Comparison of ENCODE assay signal across 10 mouse cellular contexts in genomic region chr11:50476971-50477370, GRCm38 (mm10). TPM values are rescaled to one million over a fixed set of nuclear protein-coding genes. Genes with fewer than 3 reads are reported as not detected.
DNase-seq lines count a peak whose midpoint lies in the region; ATAC-seq and TF ChIP-seq lines count a peak whose summit lies in the region.
"Had no signal": no experiment of that assay in that cellular context is flagged by ENCODE, and none has a peak within 500 bp of the region (broad histone marks: within the 10 kb centered on the region; RNA-seq: fewer than 3 reads in every experiment).

No protein-coding gene starts in this region.

- no peaks in the 10 kb centered on the region for H3K36me3 ChIP-seq in hindbrain, embryonic 11.5 days (ENCODE audit: control insufficient read depth, insufficient read depth, low read length)
- no peaks in the 10 kb centered on the region for H3K36me3 ChIP-seq in hindbrain, embryonic 10.5 days
- H3K36me3 ChIP-seq in CH12.LX (replicated peaks in 1 of 2; ENCODE audit: control insufficient read depth in 1 of 2, insufficient read depth in 1 of 2, low read length in 1 of 2) = no peaks in the 10 kb centered on the region
- no peaks in the 10 kb centered on the region for H3K36me3 ChIP-seq in hindbrain, embryonic 12.5 days
- H3K36me3 ChIP-seq in intestine, postnatal 0 days (ENCODE audit: control insufficient read depth, insufficient read depth) = no peaks in the 10 kb centered on the region
- H3K36me3 ChIP-seq: limb, embryonic 15.5 days had no signal

- dilution Hi-C loops in CH12.LX (cut with MboI; ENCODE audit: extremely low pct_ligation_motif_present, extremely low pct_unique_long_range_greater_than_20kb, low sequenced_read_pairs) = no loop called here

- peak; percentile 36 for DNase-seq in hindbrain, embryonic 11.5 days (ENCODE audit: low spot score)
- DNase-seq in hindbrain, embryonic 10.5 days (ENCODE audit: low spot score) = no peak
- DNase-seq in CH12.LX (ENCODE audit: extremely low read depth) = no peak
- peak; percentile 7 for DNase-seq in adipocyte (ENCODE audit: low spot score)
- no peak for DNase-seq in adrenal gland, adult 8-10 months
- DNase-seq in urinary bladder, postnatal 10 days (ENCODE audit: low spot score) = no peak

- no peaks in the 10 kb centered on the region for H3K79me2 ChIP-seq in CH12.LX (replicated peaks; ENCODE audit: control insufficient read depth, extremely low read depth, insufficient read depth, poor library complexity, severe bottlenecking)

- H3K4me3 ChIP-seq in hindbrain, embryonic 11.5 days (ENCODE audit: low read depth, low read length) = no peak overlapping the region
- no peak overlapping the region for H3K4me3 ChIP-seq in hindbrain, embryonic 10.5 days
- H3K4me3 ChIP-seq in CH12.LX (replicated peaks in 1 of 3; ENCODE audit: low read depth in 2 of 3, low read length in 2 of 3, poor library complexity in 1 of 3) = no peak overlapping the region
- no peak overlapping the region for H3K4me3 ChIP-seq in hindbrain, embryonic 12.5 days
- no peak overlapping the region for H3K4me3 ChIP-seq in intestine, postnatal 0 days (ENCODE audit: low read depth, low read length)
- H3K4me3 ChIP-seq: limb, embryonic 15.5 days had no signal

- H3K9ac ChIP-seq in hindbrain, embryonic 11.5 days (ENCODE audit: low read depth, low read length) = no peak overlapping the region
- no peak overlapping the region for H3K9ac ChIP-seq in CH12.LX (ENCODE audit: insufficient read depth, low read depth)
- H3K9ac ChIP-seq in hindbrain, embryonic 12.5 days = no peak overlapping the region
- H3K9ac ChIP-seq in intestine, postnatal 0 days (ENCODE audit: low read depth, low read length) = no peak overlapping the region
- H3K9ac ChIP-seq: limb, embryonic 15.5 days had no signal

- no peak overlapping the region for H3K27ac ChIP-seq in hindbrain, embryonic 11.5 days (ENCODE audit: low read depth, low read length)
- H3K27ac ChIP-seq in hindbrain, embryonic 10.5 days = no peak overlapping the region
- no peak overlapping the region for H3K27ac ChIP-seq in CH12.LX (ENCODE audit: insufficient read depth, low read depth)
- peak overlapping the region; percentile 45 for H3K27ac ChIP-seq in hindbrain, embryonic 12.5 days
- no peak overlapping the region for H3K27ac ChIP-seq in intestine, postnatal 0 days (ENCODE audit: low read depth, low read length)
- H3K27ac ChIP-seq: limb, embryonic 15.5 days had no signal

- in situ Hi-C loops in CH12.LX (cut with MboI; ENCODE audit: low pct_ligation_motif_present, low pct_unique_long_range_greater_than_20kb, low sequenced_read_pairs) = no loop called here

- no peak for TF ChIP-seq CTCF in CH12.LX (conservative IDR thresholded peaks at IDR 0.05 in 1 of 2, IDR thresholded peaks at IDR 0.05 in 1 of 2; ENCODE audit: low read depth in 2 of 2, low read length in 2 of 2)
- no peak for TF ChIP-seq CTCF in intestine, postnatal 0 days (IDR thresholded peaks at IDR 0.05; ENCODE audit: low read depth)

- no peak for TF ChIP-seq POLR2A in CH12.LX (IDR thresholded peaks at IDR 0.05; ENCODE audit: low read depth, low read length)

- no peak for TF ChIP-seq RAD21 in CH12.LX (IDR thresholded peaks at IDR 0.05; ENCODE audit: low read depth, low read length)

- no peak for TF ChIP-seq EP300 in CH12.LX (IDR thresholded peaks at IDR 0.05; ENCODE audit: low read length)

- no peaks in the 10 kb centered on the region for H3K4me1 ChIP-seq in hindbrain, embryonic 11.5 days (replicated peaks; ENCODE audit: control insufficient read depth, insufficient read depth, low read length)
- H3K4me1 ChIP-seq in hindbrain, embryonic 10.5 days (replicated peaks) = 0 out of 2 replicates have a peak, but pooled peaks cover 5% of the 10 kb centered on the region
- peaks cover 8 to 10% of the 10 kb centered on the region in 2 experiments; a peak in 2 of 4 replicates for H3K4me1 ChIP-seq in CH12.LX (ENCODE audit: control insufficient read depth in 1 of 2, insufficient read depth in 2 of 2)
- H3K4me1 ChIP-seq in hindbrain, embryonic 12.5 days = peaks cover 11% of the 10 kb centered on the region
- H3K4me1 ChIP-seq in intestine, postnatal 0 days (replicated peaks; ENCODE audit: control insufficient read depth, insufficient read depth, low read length) = no peaks in the 10 kb centered on the region

- no peaks in the 10 kb centered on the region for H3K9me3 ChIP-seq in hindbrain, embryonic 11.5 days (ENCODE audit: control insufficient read depth, low read length)
- H3K9me3 ChIP-seq in hindbrain, embryonic 10.5 days = 0 out of 2 replicates have a peak, but pooled peaks cover under 1% of the 10 kb centered on the region
- peaks cover 2% of the 10 kb centered on the region for H3K9me3 ChIP-seq in CH12.LX (replicated peaks; ENCODE audit: low read length)
- H3K9me3 ChIP-seq in hindbrain, embryonic 12.5 days (replicated peaks) = no peaks in the 10 kb centered on the region
- no peaks in the 10 kb centered on the region for H3K9me3 ChIP-seq in intestine, postnatal 0 days (ENCODE audit: control insufficient read depth)
- H3K9me3 ChIP-seq: limb, embryonic 15.5 days had no signal

- H3K27me3 ChIP-seq in hindbrain, embryonic 11.5 days (ENCODE audit: control insufficient read depth, insufficient read depth, low read length) = no peaks in the 10 kb centered on the region
- no peaks in the 10 kb centered on the region for H3K27me3 ChIP-seq in hindbrain, embryonic 10.5 days (ENCODE audit: insufficient read depth, poor library complexity, severe bottlenecking)
- peaks cover 5% of the 10 kb centered on the region for H3K27me3 ChIP-seq in CH12.LX (replicated peaks)
- no peaks in the 10 kb centered on the region for H3K27me3 ChIP-seq in hindbrain, embryonic 12.5 days
- H3K27me3 ChIP-seq in intestine, postnatal 0 days (replicated peaks; ENCODE audit: control insufficient read depth, insufficient read depth, low read length) = no peaks in the 10 kb centered on the region
- H3K27me3 ChIP-seq: limb, embryonic 15.5 days had no signal

- 32% methylated on average over 6 of the region's 6 CpGs for WGBS in hindbrain, embryonic 11.5 days
- WGBS in hindbrain, embryonic 10.5 days = 52% methylated on average over 6 of the region's 6 CpGs
- WGBS in hindbrain, embryonic 12.5 days = 21% methylated on average over 6 of the region's 6 CpGs
- 22% methylated on average over 6 of the region's 6 CpGs for WGBS in intestine, postnatal 0 days

- H3K4me2 ChIP-seq in hindbrain, embryonic 11.5 days (replicated peaks; ENCODE audit: low read depth, low read length) = no peak overlapping the region
- H3K4me2 ChIP-seq in CH12.LX (ENCODE audit: insufficient read depth, low read depth, poor library complexity, severe bottlenecking) = peak overlapping the region; percentile 59
- no peak overlapping the region for H3K4me2 ChIP-seq in hindbrain, embryonic 12.5 days (replicated peaks)
- no peak overlapping the region for H3K4me2 ChIP-seq in intestine, postnatal 0 days (replicated peaks; ENCODE audit: low read depth)
- H3K4me2 ChIP-seq: limb, embryonic 15.5 days had no signal

- ATAC-seq in hindbrain, embryonic 11.5 days (ENCODE audit: low FRiP score) = 0 out of 2 replicates have a peak, but pooled peaks have one; percentile 22
- ATAC-seq in hindbrain, embryonic 12.5 days (ENCODE audit: low FRiP score) = peak; percentile 82
- ATAC-seq in intestine, postnatal 0 days = no peak
- ATAC-seq: Patski had no signal

TF ChIP-seq in CH12.LX, 34 proteins besides CTCF, POLR2A, EP300 and RAD21:
- TF ChIP-seq ZC3H11A (IDR thresholded peaks at IDR 0.05; ENCODE audit: low read depth, low read length) = no peak
- peak; percentile 39; the same call in 1 of the 2 replicates for TF ChIP-seq MAX (IDR thresholded peaks at IDR 0.05; ENCODE audit: low read length)
- no peak for TF ChIP-seq JUND (conservative IDR thresholded peaks at IDR 0.05; ENCODE audit: low read depth, low read length)
- TF ChIP-seq KAT2A (IDR thresholded peaks at IDR 0.05; ENCODE audit: insufficient replicate concordance, low read length) = no peak
- no peak for TF ChIP-seq USF1 (IDR thresholded peaks at IDR 0.05; ENCODE audit: low read depth, low read length)

RNA-seq across cellular contexts. Expression of gene Rufy1, which starts 46.0 kb away (rescaled TPM):
- polyA plus RNA-seq in hindbrain, embryonic 11.5 days (2014; fragmentation: Nextera tagmentation; extraction: Ambion mirVana) = 25.9 and 29.9 TPM in 2 replicates
- 20.9 and 22.5 TPM in 2 replicates for polyA plus RNA-seq in hindbrain, embryonic 10.5 days (2016; fragmentation: Nextera tagmentation; extraction: Ambion mirVana)
- total RNA-seq in CH12.LX (2012; rRNA removed) = 11.0 and 15.8 TPM in 2 replicates
- total RNA-seq in CH12.LX (2014; rRNA removed) = 17.8 and 18.0 TPM in 2 replicates
- polyA plus RNA-seq in CH12.LX (2012; ENCODE audit: insufficient read length, low read depth) = 21.3 and 24.5 TPM in 2 replicates
- 25.8 and 26.7 TPM in 2 replicates for polyA plus RNA-seq in hindbrain, embryonic 12.5 days (2016; fragmentation: Nextera tagmentation; extraction: Ambion mirVana)
- polyA plus RNA-seq in intestine, postnatal 0 days (2015; fragmentation: Nextera tagmentation; extraction: Ambion mirVana) = 19.1 and 21.1 TPM in 2 replicates
- total RNA-seq in adrenal gland, adult 8-10 months (2022) = 10 to 100 TPM; 41.9 to 56.9 (median 49.4) TPM

Comparison
In these comparisons a context has a peak if more than half of its experiments do, and no peak if none do; other contexts are left out.
1. DNase-seq: peak in hindbrain, embryonic 11.5 days (single experiment) and adipocyte (single experiment); none in hindbrain, embryonic 10.5 days (single experiment), CH12.LX (single experiment), adrenal gland, adult 8-10 months (single experiment) and urinary bladder, postnatal 10 days (single experiment).